Mouse (Mus musculus): Measurements from ENCODE around the gene Foxp2. TPM values are rescaled to one million over a fixed set of nuclear protein-coding genes. Genes with fewer than 3 reads are reported as not detected.
A peak's percentile ranks its signal among the peaks of the same experiment; 100 is the strongest.

Foxp2 gene
- polyA plus RNA-seq, 1 experiment from 2014 or later: 30.9 TPM

DNA sequence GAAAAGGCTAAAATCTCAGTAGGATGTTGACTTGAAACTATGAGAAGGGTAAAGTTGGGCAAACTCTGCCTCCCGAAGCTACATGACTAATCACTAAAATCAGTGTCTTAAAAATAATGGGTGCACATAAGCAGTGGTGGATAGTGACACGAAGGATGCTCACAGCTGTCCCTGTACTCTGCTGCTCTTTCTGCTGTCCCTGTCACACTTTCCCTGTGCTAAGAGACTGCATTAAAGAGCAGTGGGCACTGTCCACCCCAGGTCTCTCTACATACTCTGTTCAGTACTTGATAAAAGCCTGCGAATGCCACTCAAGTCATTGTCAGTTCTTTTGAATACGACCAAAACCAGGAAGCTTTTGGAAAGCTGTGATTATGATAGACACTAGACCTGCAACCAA is 469.7 kb downstream of the Foxp2 start:
- WGBS: 78% methylated on average over 4 of the region's 4 CpGs
- Histone ChIP-seq H3K9ac (ENCODE audit: low read length) (no peak overlapping the region), H3K4me3 (ENCODE audit: low read depth, low read length) (no peak overlapping the region), H3K9me3 (ENCODE audit: control insufficient read depth, low read length) (no peaks in the 10 kb centered on the region), H3K27me3 (ENCODE audit: control insufficient read depth, insufficient read depth, low read length) (no peaks in the 10 kb centered on the region), H3K4me2 (ENCODE audit: low read depth) (no peak overlapping the region), H3K27ac (ENCODE audit: low read depth, low read length) (no peak overlapping the region), H3K36me3 (ENCODE audit: control insufficient read depth, insufficient read depth, low read length) (no peaks in the 10 kb centered on the region), H3K4me1 (ENCODE audit: control insufficient read depth, insufficient read depth, low read length) (peaks cover 6% of the 10 kb centered on the region; the same call in 1 of the 2 replicates)
- DNase-seq (ENCODE audit: low spot score): no peak
- no peak for ATAC-seq (ENCODE audit: insufficient read depth, low FRiP score, low TSS enrichment)

DNA sequence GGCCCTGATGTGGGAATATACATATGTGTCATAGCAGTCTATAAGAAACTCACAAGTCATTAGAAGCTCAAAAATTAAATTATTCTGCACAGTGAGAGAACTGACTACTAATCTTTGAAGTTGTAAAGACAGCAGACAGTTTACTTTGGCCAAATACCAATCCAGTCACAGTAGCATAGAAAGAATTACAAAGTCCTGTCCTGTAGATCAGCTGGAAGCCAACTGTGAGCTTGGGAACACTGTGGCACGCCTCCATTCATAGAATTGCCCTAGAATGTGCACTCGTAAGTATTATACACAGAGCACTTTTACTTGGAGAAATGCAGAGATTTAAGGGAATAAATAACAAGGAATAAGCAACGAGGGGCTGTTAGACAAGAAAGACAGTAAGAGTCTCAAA is 472.5 kb downstream of the Foxp2 start:
- Histone ChIP-seq H3K36me3 (ENCODE audit: control insufficient read depth, insufficient read depth, low read length) (no peaks in the 10 kb centered on the region), H3K9me3 (ENCODE audit: control insufficient read depth, low read length) (no peaks in the 10 kb centered on the region), H3K27me3 (ENCODE audit: control insufficient read depth, insufficient read depth, low read length) (no peaks in the 10 kb centered on the region), H3K4me2 (ENCODE audit: low read depth) (no peak overlapping the region), H3K4me3 (ENCODE audit: low read depth, low read length) (no peak overlapping the region), H3K4me1 (ENCODE audit: control insufficient read depth, insufficient read depth, low read length) (peaks cover 6% of the 10 kb centered on the region; the same call in 1 of the 2 replicates), H3K9ac (ENCODE audit: low read length) (no peak overlapping the region), H3K27ac (ENCODE audit: low read depth, low read length) (no peak overlapping the region)
- ATAC-seq (ENCODE audit: insufficient read depth, low FRiP score, low TSS enrichment): no peak
- WGBS: 64% methylated on average over 3 of the region's 3 CpGs
- no peak for DNase-seq (ENCODE audit: low spot score)

DNA sequence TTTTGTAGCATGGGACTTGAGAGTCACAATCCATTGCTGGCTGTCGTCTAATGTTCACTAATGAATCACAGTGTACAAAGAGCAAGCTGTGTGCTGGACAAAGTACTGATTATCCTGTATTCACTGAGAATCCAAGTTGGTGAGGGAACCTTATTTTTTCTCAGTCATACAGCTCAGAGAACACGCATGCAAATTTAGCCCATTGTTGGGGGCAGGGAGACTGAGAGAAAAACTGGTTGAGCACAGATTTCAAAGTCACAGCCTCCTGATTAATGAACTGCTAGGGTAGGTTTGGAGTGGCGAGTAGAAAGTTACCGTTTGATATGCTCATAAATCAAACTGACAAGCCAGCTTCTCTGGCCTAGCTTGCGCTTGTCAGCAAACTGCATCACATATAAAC is 477.1 kb downstream of the Foxp2 start:
- Histone ChIP-seq H3K4me1 (ENCODE audit: control insufficient read depth, insufficient read depth, low read length) (no peaks in the 10 kb centered on the region), H3K27ac (ENCODE audit: low read depth, low read length) (no peak overlapping the region), H3K4me3 (ENCODE audit: low read depth, low read length) (no peak overlapping the region), H3K9ac (ENCODE audit: low read length) (no peak overlapping the region), H3K9me3 (ENCODE audit: control insufficient read depth, low read length) (no peaks in the 10 kb centered on the region), H3K4me2 (ENCODE audit: low read depth) (no peak overlapping the region), H3K27me3 (ENCODE audit: control insufficient read depth, insufficient read depth, low read length) (no peaks in the 10 kb centered on the region), H3K36me3 (ENCODE audit: control insufficient read depth, insufficient read depth, low read length) (no peaks in the 10 kb centered on the region)
- ATAC-seq (ENCODE audit: insufficient read depth, low FRiP score, low TSS enrichment): peak; percentile 78
- 27% methylated on average over 5 of the region's 5 CpGs for WGBS
- DNase-seq (ENCODE audit: low spot score): peak; percentile 32

DNA sequence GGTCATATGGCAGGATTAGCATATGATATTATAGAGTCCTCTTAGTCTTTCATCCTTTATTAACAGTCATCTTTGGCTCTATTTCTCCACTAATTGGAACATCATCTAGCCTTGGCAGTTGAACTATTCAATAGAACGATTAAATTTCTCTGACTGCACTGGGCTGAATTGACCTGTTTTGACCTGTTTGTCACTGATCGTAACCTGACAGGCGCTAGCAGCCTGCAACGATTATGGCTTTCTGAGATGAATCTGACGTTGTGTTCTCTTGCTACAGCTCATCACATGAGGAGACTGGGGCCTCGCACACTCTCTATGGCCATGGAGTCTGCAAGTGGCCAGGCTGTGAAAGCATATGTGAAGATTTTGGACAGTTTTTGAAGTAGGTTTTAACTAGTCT is 495.3 kb downstream of the Foxp2 start:
- H3K36me3 ChIP-seq (ENCODE audit: control insufficient read depth, insufficient read depth, low read length): no peaks in the 10 kb centered on the region

DNA sequence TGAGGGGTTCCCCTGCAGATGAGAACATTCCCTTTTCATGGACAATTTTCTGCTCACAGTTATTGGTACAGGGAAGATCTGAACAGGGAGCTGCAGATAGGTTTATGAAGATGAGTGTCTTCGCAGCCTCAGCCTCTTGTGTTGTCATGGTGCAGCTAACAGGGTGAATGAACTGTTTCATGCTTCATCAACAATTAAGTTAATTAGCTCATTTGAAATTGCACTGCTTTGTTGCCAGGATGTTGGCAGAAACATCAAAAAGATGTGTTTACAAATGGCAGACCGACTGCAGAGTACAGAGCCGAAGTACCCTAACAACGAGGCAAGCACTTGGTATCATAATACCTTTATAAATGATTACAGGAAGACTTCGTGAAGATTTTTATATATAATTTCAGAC is 496.3 kb downstream of the Foxp2 start:
- WGBS: 26% methylated on average over 5 of the region's 5 CpGs
- H3K27me3 ChIP-seq (ENCODE audit: control insufficient read depth, insufficient read depth, low read length): no peaks in the 10 kb centered on the region
- DNase-seq (ENCODE audit: low spot score) (no peak), ATAC-seq (ENCODE audit: insufficient read depth, low FRiP score, low TSS enrichment) (peak; percentile 75)
- no peak overlapping the region for H3K9ac ChIP-seq (ENCODE audit: low read length)
- no peaks in the 10 kb centered on the region for H3K36me3 ChIP-seq (ENCODE audit: control insufficient read depth, insufficient read depth, low read length)
- no peak overlapping the region for H3K4me3 ChIP-seq (ENCODE audit: low read depth, low read length)
- no peak overlapping the region for H3K4me2 ChIP-seq (ENCODE audit: low read depth)
- no peaks in the 10 kb centered on the region for H3K9me3 ChIP-seq (ENCODE audit: control insufficient read depth, low read length)
- no peak overlapping the region for H3K27ac ChIP-seq (ENCODE audit: low read depth, low read length)
- H3K4me1 ChIP-seq (ENCODE audit: control insufficient read depth, insufficient read depth, low read length): 0 out of 2 replicates have a peak, but pooled peaks cover 3% of the 10 kb centered on the region

More for the DNA sequence above, 495.3 kb downstream of the Foxp2 start:
- H3K4me3 ChIP-seq (ENCODE audit: low read depth, low read length): no peak overlapping the region
- H3K9ac ChIP-seq (ENCODE audit: low read length): no peak overlapping the region
- DNase-seq (ENCODE audit: low spot score): no peak
- no peaks in the 10 kb centered on the region for H3K27me3 ChIP-seq (ENCODE audit: control insufficient read depth, insufficient read depth, low read length)
- 0 out of 2 replicates have a peak, but pooled peaks cover 3% of the 10 kb centered on the region for H3K4me1 ChIP-seq (ENCODE audit: control insufficient read depth, insufficient read depth, low read length)
- no peak for ATAC-seq (ENCODE audit: insufficient read depth, low FRiP score, low TSS enrichment)
- no peak overlapping the region for H3K4me2 ChIP-seq (ENCODE audit: low read depth)
- whole genome bisulfite sequencing: 56% methylated on average over 6 of the region's 6 CpGs
- H3K27ac ChIP-seq (ENCODE audit: low read depth, low read length): no peak overlapping the region
- no peaks in the 10 kb centered on the region for H3K9me3 ChIP-seq (ENCODE audit: control insufficient read depth, low read length)

DNA sequence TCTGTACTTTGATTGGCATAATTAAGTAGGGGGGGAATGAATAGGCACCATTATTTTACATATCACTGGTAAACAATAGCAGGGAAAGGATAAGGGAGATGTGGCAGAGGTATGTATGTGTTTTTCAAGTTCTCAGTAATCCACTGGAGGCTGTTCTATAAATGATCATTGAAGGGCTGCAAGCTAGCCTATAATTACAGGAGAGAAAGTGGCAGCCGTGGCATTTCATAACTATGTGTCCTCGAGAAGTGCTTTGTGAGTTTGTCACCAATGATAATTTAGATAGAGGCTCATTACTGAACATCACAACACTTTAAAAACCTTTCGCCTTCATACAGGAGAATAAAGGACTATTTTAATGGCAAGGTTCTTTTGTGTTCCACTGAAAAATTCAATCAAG is 500.0 kb downstream of the Foxp2 start:
- Histone ChIP-seq H3K4me1 (ENCODE audit: control insufficient read depth, insufficient read depth, low read length) (peaks cover 11% of the 10 kb centered on the region; the same call in 1 of the 2 replicates), H3K4me2 (ENCODE audit: low read depth) (no peak overlapping the region), H3K4me3 (ENCODE audit: low read depth, low read length) (no peak overlapping the region), H3K9ac (ENCODE audit: low read length) (no peak overlapping the region), H3K27me3 (ENCODE audit: control insufficient read depth, insufficient read depth, low read length) (no peaks in the 10 kb centered on the region), H3K36me3 (ENCODE audit: control insufficient read depth, insufficient read depth, low read length) (no peaks in the 10 kb centered on the region), H3K9me3 (ENCODE audit: control insufficient read depth, low read length) (no peaks in the 10 kb centered on the region), H3K27ac (ENCODE audit: low read depth, low read length) (no peak overlapping the region)
- 57% methylated on average over 3 of the region's 3 CpGs for WGBS
- no peak for DNase-seq (ENCODE audit: low spot score)
- ATAC-seq (ENCODE audit: insufficient read depth, low FRiP score, low TSS enrichment): no peak

DNA sequence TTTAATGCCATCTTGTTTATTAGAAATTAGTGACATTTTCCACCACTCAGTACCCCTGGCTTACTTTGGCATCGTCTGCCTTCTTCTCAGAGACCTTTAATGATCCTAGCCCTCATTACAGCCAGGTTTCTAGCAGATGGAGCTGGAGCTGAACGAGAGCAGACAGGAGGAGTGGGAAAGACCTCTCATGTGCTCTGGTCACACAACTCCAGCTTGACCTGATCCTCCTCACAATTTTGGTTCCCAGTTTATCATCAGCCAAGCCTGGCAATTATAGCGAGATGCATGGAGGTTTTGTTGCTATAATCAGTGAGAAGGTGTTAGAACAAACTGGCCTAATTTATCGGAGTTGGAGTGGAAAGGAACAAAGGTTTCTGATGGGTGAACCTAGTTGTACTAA is 500.9 kb downstream of the Foxp2 start:
- Histone ChIP-seq H3K4me3 (ENCODE audit: low read depth, low read length) (no peak overlapping the region), H3K36me3 (ENCODE audit: control insufficient read depth, insufficient read depth, low read length) (no peaks in the 10 kb centered on the region), H3K9me3 (ENCODE audit: control insufficient read depth, low read length) (no peaks in the 10 kb centered on the region), H3K4me1 (ENCODE audit: control insufficient read depth, insufficient read depth, low read length) (peaks cover 11% of the 10 kb centered on the region; the same call in 1 of the 2 replicates), H3K27me3 (ENCODE audit: control insufficient read depth, insufficient read depth, low read length) (no peaks in the 10 kb centered on the region), H3K9ac (ENCODE audit: low read length) (no peak overlapping the region), H3K27ac (ENCODE audit: low read depth, low read length) (no peak overlapping the region), H3K4me2 (ENCODE audit: low read depth) (no peak overlapping the region)
- ATAC-seq (ENCODE audit: insufficient read depth, low FRiP score, low TSS enrichment): no peak
- 64% methylated on average over 4 of the region's 4 CpGs for WGBS
- no peak for DNase-seq (ENCODE audit: low spot score)

DNA sequence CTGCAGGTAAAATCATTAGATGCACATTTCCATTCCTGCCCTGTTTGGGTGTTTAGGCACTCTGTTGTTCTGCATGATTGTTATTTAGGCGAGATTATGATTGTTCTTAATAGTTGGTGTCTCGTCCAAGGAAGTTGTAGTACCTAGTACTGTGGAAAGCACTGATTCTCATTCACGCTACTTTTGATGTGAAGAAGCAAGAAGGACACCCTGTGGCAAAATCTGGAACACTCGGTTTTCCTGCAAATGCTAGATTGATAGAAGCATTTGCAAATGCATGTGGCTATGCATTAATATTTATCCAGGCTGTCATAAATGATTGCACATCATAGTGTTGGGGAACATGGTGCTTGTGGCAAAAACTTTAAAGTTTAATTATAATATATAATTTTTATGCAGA is 514.0 kb downstream of the Foxp2 start:
- 47% methylated on average over 4 of the region's 4 CpGs for WGBS
- DNase-seq (ENCODE audit: low spot score): no peak
- H3K4me3 ChIP-seq (ENCODE audit: low read depth, low read length): no peak overlapping the region
- no peak overlapping the region for H3K9ac ChIP-seq (ENCODE audit: low read length)
- H3K27me3 ChIP-seq (ENCODE audit: control insufficient read depth, insufficient read depth, low read length): no peaks in the 10 kb centered on the region
- no peaks in the 10 kb centered on the region for H3K36me3 ChIP-seq (ENCODE audit: control insufficient read depth, insufficient read depth, low read length)
- H3K9me3 ChIP-seq (ENCODE audit: control insufficient read depth, low read length): no peaks in the 10 kb centered on the region
- no peak for ATAC-seq (ENCODE audit: insufficient read depth, low FRiP score, low TSS enrichment)
- H3K27ac ChIP-seq (ENCODE audit: low read depth, low read length): no peak overlapping the region
- peaks cover 12% of the 10 kb centered on the region for H3K4me1 ChIP-seq (ENCODE audit: control insufficient read depth, insufficient read depth, low read length)
- no peak overlapping the region for H3K4me2 ChIP-seq (ENCODE audit: low read depth)

DNA sequence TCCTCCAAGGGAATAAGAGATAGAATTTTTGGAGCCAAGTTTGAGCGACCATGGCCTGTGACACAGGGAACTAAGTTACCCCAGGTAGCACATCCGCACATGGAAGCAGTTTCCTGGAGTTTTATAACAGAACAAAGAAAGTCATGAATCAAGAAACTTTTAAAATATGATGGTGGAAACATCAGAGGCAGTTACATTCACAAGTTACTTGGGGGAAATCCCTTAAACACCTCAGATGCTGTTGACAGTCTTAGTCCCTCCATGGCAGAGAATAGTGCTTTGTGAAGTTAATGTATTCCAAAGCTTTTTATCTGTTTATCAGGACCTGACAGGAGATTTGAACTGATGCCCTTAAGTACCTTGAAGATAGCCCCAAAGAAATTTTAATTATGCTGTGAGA is 558.6 kb downstream of the Foxp2 start:
- no peaks in the 10 kb centered on the region for H3K36me3 ChIP-seq (ENCODE audit: control insufficient read depth, insufficient read depth, low read length)
- no peak for ATAC-seq (ENCODE audit: insufficient read depth, low FRiP score, low TSS enrichment)

More for the DNA sequence above, 558.6 kb downstream of the Foxp2 start:
- Histone ChIP-seq H3K27me3 (ENCODE audit: control insufficient read depth, insufficient read depth, low read length) (no peaks in the 10 kb centered on the region), H3K27ac (ENCODE audit: low read depth, low read length) (no peak overlapping the region), H3K9me3 (ENCODE audit: control insufficient read depth, low read length) (no peaks in the 10 kb centered on the region), H3K4me1 (ENCODE audit: control insufficient read depth, insufficient read depth, low read length) (no peaks in the 10 kb centered on the region), H3K4me2 (ENCODE audit: low read depth) (no peak overlapping the region), H3K4me3 (ENCODE audit: low read depth, low read length) (no peak overlapping the region), H3K9ac (ENCODE audit: low read length) (no peak overlapping the region)
- WGBS: 82% methylated on average over 2 of the region's 2 CpGs
- DNase-seq (ENCODE audit: low spot score): no peak
